ENCODE assay signal across 17 mouse cellular contexts in the genomic region with DNA sequence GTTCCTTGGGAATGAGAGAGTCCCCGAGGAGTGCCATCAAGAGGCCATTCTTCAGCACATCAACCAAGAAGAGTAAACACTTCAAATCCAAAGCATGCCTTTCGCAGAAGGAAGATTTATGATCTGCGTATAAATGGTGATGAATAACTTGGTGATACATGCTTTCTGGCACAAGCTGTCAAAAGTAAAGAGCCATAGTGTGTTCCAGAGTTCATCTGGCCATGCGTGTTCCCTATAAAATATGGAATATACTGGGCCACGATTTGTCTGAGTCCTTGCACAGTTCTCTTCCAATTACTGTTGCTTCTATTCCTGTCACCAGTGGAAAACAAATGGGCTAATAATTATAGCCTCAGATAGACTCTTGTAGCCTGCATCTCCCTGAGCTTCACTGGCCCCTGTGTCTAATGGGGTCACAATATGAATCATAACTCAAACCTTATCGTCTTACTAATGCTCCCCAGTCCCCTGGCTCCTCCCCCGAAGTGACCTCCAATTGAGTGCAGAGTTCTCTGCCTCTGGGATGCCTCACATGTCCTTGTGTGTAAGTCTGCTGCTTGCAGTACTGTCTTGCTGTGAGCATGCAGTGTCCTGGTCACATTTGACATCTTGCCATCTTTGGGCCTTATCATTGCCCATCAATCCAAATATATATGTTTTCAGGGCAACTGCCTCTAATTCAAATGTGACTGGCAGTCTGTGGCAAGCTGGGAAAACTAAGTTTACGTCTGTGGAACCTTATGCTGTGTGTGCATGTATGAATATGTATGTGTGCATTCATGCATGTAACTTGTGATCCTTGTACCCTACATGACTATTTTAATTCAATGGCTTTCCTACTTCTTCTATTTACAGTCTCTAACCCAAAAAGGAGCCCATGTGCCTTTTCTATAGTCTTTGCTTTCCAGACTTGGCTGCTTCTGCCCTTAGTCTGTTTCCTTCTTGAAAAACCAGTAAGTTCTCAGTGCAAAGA.
DNase-seq lines count a peak whose midpoint lies in the region; ATAC-seq and TF ChIP-seq lines count a peak whose summit lies in the region.
"Had no signal": no experiment of that assay in that cellular context is flagged by ENCODE, and none has a peak within 500 bp of the region (broad histone marks: within the 10 kb centered on the region; RNA-seq: fewer than 3 reads in every experiment).

No protein-coding gene starts in this region.

- no peak overlapping the region for H3K9ac ChIP-seq in hindbrain, embryonic 11.5 days (ENCODE audit: low read depth, low read length)
- no peak overlapping the region for H3K9ac ChIP-seq in stomach, embryonic 14.5 days (replicated peaks; ENCODE audit: low read depth, low read length)
- no peak overlapping the region for H3K9ac ChIP-seq in stomach, postnatal 0 days (ENCODE audit: low read length)
- no peak overlapping the region for H3K9ac ChIP-seq in forebrain, postnatal 0 days
- no peak overlapping the region for H3K9ac ChIP-seq in midbrain, embryonic 16.5 days (ENCODE audit: low read depth, low read length)
- H3K9ac ChIP-seq: heart, embryonic 12.5 days; hindbrain, embryonic 15.5 days had no signal

- no peaks in the 10 kb centered on the region for H3K9me3 ChIP-seq in hindbrain, embryonic 11.5 days (ENCODE audit: control insufficient read depth, low read length)
- no peaks in the 10 kb centered on the region for H3K9me3 ChIP-seq in hindbrain, embryonic 10.5 days
- H3K9me3 ChIP-seq in stomach, embryonic 14.5 days (ENCODE audit: control insufficient read depth, low read depth, low read length), result no peaks in the 10 kb centered on the region
- no peaks in the 10 kb centered on the region for H3K9me3 ChIP-seq in stomach, postnatal 0 days (ENCODE audit: control insufficient read depth, low read length)
- H3K9me3 ChIP-seq in forebrain, postnatal 0 days (ENCODE audit: low read length), result no peaks in the 10 kb centered on the region
- H3K9me3 ChIP-seq in midbrain, embryonic 16.5 days (replicated peaks; ENCODE audit: control insufficient read depth, low read length, poor library complexity, severe bottlenecking), result no peaks in the 10 kb centered on the region
- H3K9me3 ChIP-seq: G1E; heart, embryonic 12.5 days; hindbrain, embryonic 15.5 days had no signal

- no peaks in the 10 kb centered on the region for H3K27me3 ChIP-seq in hindbrain, embryonic 11.5 days (ENCODE audit: control insufficient read depth, insufficient read depth, low read length)
- H3K27me3 ChIP-seq in hindbrain, embryonic 10.5 days (ENCODE audit: insufficient read depth, poor library complexity, severe bottlenecking), result no peaks in the 10 kb centered on the region
- H3K27me3 ChIP-seq in stomach, embryonic 14.5 days (ENCODE audit: control insufficient read depth, insufficient read depth, low read length), result no peaks in the 10 kb centered on the region
- no peaks in the 10 kb centered on the region for H3K27me3 ChIP-seq in stomach, postnatal 0 days (ENCODE audit: control insufficient read depth, insufficient read depth, low read length)
- H3K27me3 ChIP-seq in forebrain, postnatal 0 days (ENCODE audit: insufficient read depth, low read length), result no peaks in the 10 kb centered on the region
- no peaks in the 10 kb centered on the region for H3K27me3 ChIP-seq in midbrain, embryonic 16.5 days (ENCODE audit: control insufficient read depth, insufficient read depth, low read depth, low read length)
- H3K27me3 ChIP-seq: heart, embryonic 12.5 days; hindbrain, embryonic 15.5 days had no signal

- H3K4me1 ChIP-seq in hindbrain, embryonic 11.5 days (replicated peaks; ENCODE audit: control insufficient read depth, insufficient read depth, low read length), result peaks cover 2% of the 10 kb centered on the region; the same call in 1 of the 2 replicates
- peaks cover 10% of the 10 kb centered on the region for H3K4me1 ChIP-seq in hindbrain, embryonic 10.5 days (replicated peaks)
- peaks cover 9% of the 10 kb centered on the region; the same call in 1 of the 2 replicates for H3K4me1 ChIP-seq in stomach, embryonic 14.5 days (ENCODE audit: control insufficient read depth, insufficient read depth, low read length)
- H3K4me1 ChIP-seq in stomach, postnatal 0 days (replicated peaks; ENCODE audit: control insufficient read depth, insufficient read depth), result no peaks in the 10 kb centered on the region
- H3K4me1 ChIP-seq in forebrain, postnatal 0 days (ENCODE audit: insufficient read depth), result no peaks in the 10 kb centered on the region
- no peaks in the 10 kb centered on the region for H3K4me1 ChIP-seq in midbrain, embryonic 16.5 days (ENCODE audit: control insufficient read depth, insufficient read depth, low read length)
- H3K4me1 ChIP-seq: heart, embryonic 12.5 days; hindbrain, embryonic 15.5 days had no signal

- no peak overlapping the region for H3K4me2 ChIP-seq in hindbrain, embryonic 11.5 days (replicated peaks; ENCODE audit: low read depth, low read length)
- no peak overlapping the region for H3K4me2 ChIP-seq in stomach, embryonic 14.5 days (replicated peaks; ENCODE audit: low read depth, low read length)
- no peak overlapping the region for H3K4me2 ChIP-seq in stomach, postnatal 0 days (replicated peaks; ENCODE audit: low read depth)
- no peak overlapping the region for H3K4me2 ChIP-seq in forebrain, postnatal 0 days (ENCODE audit: low read depth)
- no peak overlapping the region for H3K4me2 ChIP-seq in midbrain, embryonic 16.5 days (ENCODE audit: low read length)
- H3K4me2 ChIP-seq: heart, embryonic 12.5 days; hindbrain, embryonic 15.5 days; midbrain, embryonic 11.5 days had no signal

- H3K4me3 ChIP-seq in hindbrain, embryonic 11.5 days (ENCODE audit: low read depth, low read length), result no peak overlapping the region
- H3K4me3 ChIP-seq in hindbrain, embryonic 10.5 days, result no peak overlapping the region
- H3K4me3 ChIP-seq in stomach, embryonic 14.5 days (ENCODE audit: low read depth, low read length), result no peak overlapping the region
- no peak overlapping the region for H3K4me3 ChIP-seq in stomach, postnatal 0 days (ENCODE audit: low read depth, low read length)
- H3K4me3 ChIP-seq in forebrain, postnatal 0 days (ENCODE audit: low read depth, low read length), result no peak overlapping the region
- no peak overlapping the region for H3K4me3 ChIP-seq in midbrain, embryonic 16.5 days (ENCODE audit: low read depth, low read length)
- H3K4me3 ChIP-seq: heart, embryonic 12.5 days; hindbrain, embryonic 15.5 days had no signal

- H3K27ac ChIP-seq in hindbrain, embryonic 11.5 days (ENCODE audit: low read depth, low read length), result no peak overlapping the region
- no peak overlapping the region for H3K27ac ChIP-seq in hindbrain, embryonic 10.5 days
- peak overlapping the region; percentile 17; the same call in 1 of the 2 replicates for H3K27ac ChIP-seq in stomach, embryonic 14.5 days (ENCODE audit: low read length)
- no peak overlapping the region for H3K27ac ChIP-seq in stomach, postnatal 0 days (replicated peaks)
- 0 out of 2 replicates have a peak overlapping the region, but pooled peaks have one; percentile 5 for H3K27ac ChIP-seq in forebrain, postnatal 0 days (ENCODE audit: low read depth, low read length)
- no peak overlapping the region for H3K27ac ChIP-seq in midbrain, embryonic 16.5 days (ENCODE audit: low read length)
- H3K27ac ChIP-seq: hindbrain, embryonic 15.5 days had no signal

- TF ChIP-seq EP300 in stomach, postnatal 0 days (optimal IDR thresholded peaks at IDR 0.05), result no peak

- TF ChIP-seq CTCF in stomach, postnatal 0 days (IDR thresholded peaks at IDR 0.05; ENCODE audit: low read depth), result no peak
- no peak for TF ChIP-seq CTCF in forebrain, postnatal 0 days (IDR thresholded peaks at IDR 0.05; ENCODE audit: low read depth)

- ATAC-seq in hindbrain, embryonic 11.5 days (ENCODE audit: low FRiP score), result 0 out of 2 replicates have a peak, but pooled peaks have one; percentile 45
- ATAC-seq in stomach, embryonic 14.5 days (ENCODE audit: insufficient number of reproducible peaks, insufficient read depth, low FRiP score, low read depth), result no peak
- no peak for ATAC-seq in stomach, postnatal 0 days (ENCODE audit: low FRiP score, low TSS enrichment)
- ATAC-seq in forebrain, postnatal 0 days, result peak; percentile 69
- no peak for ATAC-seq in midbrain, embryonic 16.5 days

- DNase-seq in hindbrain, embryonic 11.5 days (ENCODE audit: low spot score), result no peak
- DNase-seq in hindbrain, embryonic 10.5 days (ENCODE audit: low spot score), result no peak
- DNase-seq in stomach, postnatal 0 days (ENCODE audit: low spot score), result no peak
- peak; percentile 42 for DNase-seq in forebrain, postnatal 0 days
- no peak for DNase-seq in left cerebral cortex, adult 8-10 months (ENCODE audit: low spot score in 2 of 2)
- DNase-seq: cerebellum, adult 2 months; gastrocnemius, postnatal 25 days; kidney, postnatal 25 days; layer of hippocampus, adult 9-11 months; lung, postnatal 36 days; right cerebral cortex, postnatal 25 days had no signal

- no peaks in the 10 kb centered on the region for H3K36me3 ChIP-seq in hindbrain, embryonic 11.5 days (ENCODE audit: control insufficient read depth, insufficient read depth, low read length)
- H3K36me3 ChIP-seq in hindbrain, embryonic 10.5 days, result no peaks in the 10 kb centered on the region
- no peaks in the 10 kb centered on the region for H3K36me3 ChIP-seq in stomach, embryonic 14.5 days (ENCODE audit: control insufficient read depth, insufficient read depth, low read length)
- no peaks in the 10 kb centered on the region for H3K36me3 ChIP-seq in stomach, postnatal 0 days (ENCODE audit: control insufficient read depth, insufficient read depth, low read length)
- no peaks in the 10 kb centered on the region for H3K36me3 ChIP-seq in forebrain, postnatal 0 days (ENCODE audit: insufficient read depth)
- H3K36me3 ChIP-seq in midbrain, embryonic 16.5 days (ENCODE audit: control insufficient read depth, insufficient read depth, low read length), result no peaks in the 10 kb centered on the region
- H3K36me3 ChIP-seq: G1E; heart, embryonic 12.5 days; hindbrain, embryonic 15.5 days had no signal

- WGBS in hindbrain, embryonic 11.5 days, result 65% methylated on average over 8 of the region's 8 CpGs
- 76% methylated on average over 8 of the region's 8 CpGs for WGBS in hindbrain, embryonic 10.5 days
- 28% methylated on average over 8 of the region's 8 CpGs for WGBS in stomach, embryonic 14.5 days
- WGBS in stomach, postnatal 0 days, result 29% methylated on average over 8 of the region's 8 CpGs
- WGBS in forebrain, postnatal 0 days, result 66% methylated on average over 8 of the region's 8 CpGs
- WGBS in midbrain, embryonic 16.5 days, result 74% methylated on average over 8 of the region's 8 CpGs

Comparison
In these comparisons a context has a peak if more than half of its experiments do, and no peak if none do; other contexts are left out.
1. H3K27ac ChIP-seq: peak in stomach, embryonic 14.5 days (single experiment) and forebrain, postnatal 0 days (single experiment); none in hindbrain, embryonic 11.5 days (single experiment), hindbrain, embryonic 10.5 days (single experiment), stomach, postnatal 0 days (single experiment) and midbrain, embryonic 16.5 days (single experiment).
2. ATAC-seq: peak in hindbrain, embryonic 11.5 days (single experiment) and forebrain, postnatal 0 days (single experiment); none in stomach, embryonic 14.5 days (single experiment), stomach, postnatal 0 days (single experiment) and midbrain, embryonic 16.5 days (single experiment).